Mouse (Mus musculus) embryonic fibroblast, embryonic 13.5 days (primary cell): ENCODE results near the gene Ergic1.

Experiments used
- CTCF ChIP-seq: IDR thresholded peaks from 2 replicates; pipeline ENCODE4 v1.5.1; 2011; ENCODE audit warnings: mild to moderate bottlenecking, control low read depth, low read length, moderate library complexity, borderline replicate concordance; ENCODE audit not compliant: insufficient read depth
- POLR2A ChIP-seq: IDR thresholded peaks from 2 replicates; pipeline ENCODE4 v1.6.1; 2011; ENCODE audit warnings: low read depth, mild to moderate bottlenecking, control low read depth, low read length, moderate library complexity

DNA sequence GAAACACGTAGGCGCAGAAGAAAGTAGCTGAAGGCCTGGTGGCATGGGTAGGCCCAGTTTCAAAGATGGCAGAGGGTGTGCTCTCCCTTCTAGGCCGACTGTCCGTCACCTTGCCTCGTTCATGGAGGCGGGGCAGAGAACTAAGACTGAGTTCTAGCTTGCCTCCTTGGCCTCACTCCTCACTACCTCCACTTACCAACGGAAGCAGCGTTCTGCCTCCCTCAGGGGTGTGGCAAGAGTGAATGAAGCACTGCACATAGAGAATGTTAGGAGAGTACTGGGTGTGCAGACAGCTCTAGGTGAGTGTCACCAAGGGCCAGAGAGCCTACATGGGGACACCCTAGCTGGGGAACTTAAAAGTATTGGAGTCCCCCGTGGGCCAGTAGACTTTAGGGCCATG, 21.8 kb downstream of the Ergic1 start:
- TF ChIP-seq POLR2A (no peak), CTCF (no peak)
